Mouse (Mus musculus): ENCODE data around the gene Cacna2d3. TPM values are rescaled to one million over a fixed set of nuclear protein-coding genes. Genes with fewer than 3 reads are reported as not detected.

Cacna2d3 gene
- total RNA-seq, 2 experiments from 2014 or later, result 0.56 to 1.4 TPM

GRCm38 (mm10) chr14:29179397-29179888 lies 542.2 kb downstream of the Cacna2d3 start:
- Histone ChIP-seq H3K27ac (peak overlapping the region; percentile 48), H3K4me3 (0 out of 2 replicates have a peak overlapping the region, but pooled peaks have one; percentile 40)
- DNase-seq, result no peak
- intact Hi-C loops (cut with DNase I), result loop anchor here (1.0 kb wide), 1 partner anchor 49 kb away; no protein-coding TSS in a partner anchor
- TF ChIP-seq CTCF (IDR thresholded peaks at IDR 0.05), result no peak

GRCm38 (mm10) chr14:29178695-29179396 lies 542.8 kb downstream of the Cacna2d3 start:
- peak; percentile 23 for DNase-seq
- Histone ChIP-seq H3K4me3 (peak overlapping the region; percentile 40), H3K27ac (peak overlapping the region; percentile 2; the same call in 1 of the 2 replicates)
- TF ChIP-seq CTCF (IDR thresholded peaks at IDR 0.05), result no peak
- intact Hi-C loops (cut with DNase I), result loop anchor here (1.0 kb wide), 1 partner anchor 49 kb away; no protein-coding TSS in a partner anchor

- Histone ChIP-seq H3K4me3 (no peak overlapping the region), H3K27ac (no peak overlapping the region)
- TF ChIP-seq CTCF (IDR thresholded peaks at IDR 0.05), result no peak
- intact Hi-C loops (cut with DNase I), result no loop called here
- no peak for DNase-seq
Observed at GRCm38 (mm10) chr14:29174762-29175161, 546.9 kb downstream of the Cacna2d3 start.

GRCm38 (mm10) chr14:29172207-29172606 lies 549.5 kb downstream of the Cacna2d3 start:
- no peak for DNase-seq
- Histone ChIP-seq H3K4me3 (no peak overlapping the region), H3K27ac (no peak overlapping the region)
- TF ChIP-seq CTCF (IDR thresholded peaks at IDR 0.05), result no peak
- intact Hi-C loops (cut with DNase I), result no loop called here

- no peak overlapping the region for H3K4me3 ChIP-seq
- no peak for TF ChIP-seq CTCF (IDR thresholded peaks at IDR 0.05)
- intact Hi-C loops (cut with DNase I), result no loop called here
- H3K27ac ChIP-seq, result no peak overlapping the region
- no peak for DNase-seq
Observed at GRCm38 (mm10) chr14:29164653-29165030, 557.0 kb downstream of the Cacna2d3 start.

- no peak overlapping the region for H3K27ac ChIP-seq
- no peak for TF ChIP-seq CTCF (IDR thresholded peaks at IDR 0.05)
- no peak overlapping the region for H3K4me3 ChIP-seq
- no peak for DNase-seq
- intact Hi-C loops (cut with DNase I), result no loop called here
Observed at GRCm38 (mm10) chr14:29163998-29164652, 557.5 kb downstream of the Cacna2d3 start.

GRCm38 (mm10) chr14:29159803-29160202 lies 561.9 kb downstream of the Cacna2d3 start:
- intact Hi-C loops (cut with DNase I), result no loop called here
- no peak for DNase-seq
- TF ChIP-seq CTCF (IDR thresholded peaks at IDR 0.05), result no peak

GRCm38 (mm10) chr14:29157096-29157495 lies 564.6 kb downstream of the Cacna2d3 start:
- DNase-seq, result peak; percentile 39
- no peak for TF ChIP-seq CTCF (IDR thresholded peaks at IDR 0.05)
- H3K4me3 ChIP-seq, result no peak overlapping the region
- H3K27ac ChIP-seq, result peak overlapping the region; percentile 41; the same call in 1 of the 2 replicates
- intact Hi-C loops (cut with DNase I), result no loop called here

More at GRCm38 (mm10) chr14:29159803-29160202, 561.9 kb downstream of the Cacna2d3 start:
- no peak overlapping the region for H3K4me3 ChIP-seq
- no peak overlapping the region for H3K27ac ChIP-seq

- no peak for TF ChIP-seq CTCF (IDR thresholded peaks at IDR 0.05)
- no peak for DNase-seq
- Histone ChIP-seq H3K4me3 (no peak overlapping the region), H3K27ac (no peak overlapping the region)
- intact Hi-C loops (cut with DNase I), result no loop called here
Observed at GRCm38 (mm10) chr14:29144184-29144583, 577.5 kb downstream of the Cacna2d3 start.

- TF ChIP-seq CTCF (IDR thresholded peaks at IDR 0.05), result no peak
- intact Hi-C loops (cut with DNase I), result no loop called here
Observed at GRCm38 (mm10) chr14:29137614-29138013, 584.0 kb downstream of the Cacna2d3 start.

GRCm38 (mm10) chr14:29137006-29137579 lies 584.6 kb downstream of the Cacna2d3 start:
- intact Hi-C loops (cut with DNase I), result no loop called here
- no peak for TF ChIP-seq CTCF (IDR thresholded peaks at IDR 0.05)
- DNase-seq, result peak; percentile 26
- Histone ChIP-seq H3K27ac (0 out of 2 replicates have a peak overlapping the region, but pooled peaks have one; percentile 1), H3K4me3 (no peak overlapping the region)

More at GRCm38 (mm10) chr14:29137614-29138013, 584.0 kb downstream of the Cacna2d3 start:
- H3K4me3 ChIP-seq, result no peak overlapping the region
- DNase-seq, result no peak
- H3K27ac ChIP-seq, result no peak overlapping the region

- Histone ChIP-seq H3K27ac (no peak overlapping the region), H3K4me3 (no peak overlapping the region)
- intact Hi-C loops (cut with DNase I), result no loop called here
- no peak for DNase-seq
- TF ChIP-seq CTCF (IDR thresholded peaks at IDR 0.05), result no peak
Observed at GRCm38 (mm10) chr14:29134901-29135300, 586.8 kb downstream of the Cacna2d3 start.

- TF ChIP-seq CTCF (IDR thresholded peaks at IDR 0.05), result no peak
- intact Hi-C loops (cut with DNase I), result no loop called here
- Histone ChIP-seq H3K27ac (no peak overlapping the region), H3K4me3 (no peak overlapping the region)
- no peak for DNase-seq
Observed at GRCm38 (mm10) chr14:29130511-29130910, 591.2 kb downstream of the Cacna2d3 start.

Measured in gastrocnemius, adult 2 months (tissue).